Mouse (Mus musculus) limb, embryonic 12.5 days (tissue): ENCODE results near the gene Sox2. TPM values are rescaled to one million over a fixed set of nuclear protein-coding genes. Genes with fewer than 3 reads are reported as not detected.
A peak's percentile ranks its signal among the peaks of the same experiment; 100 is the strongest.

Experiments
- ATAC-seq: fragments of 200-750 bp; cut with Nextera tagmentation; 2 replicates; pipeline ENCODE4 v1.8.0; 2017; ENCODE audit warnings: low read depth, moderate TSS enrichment; ENCODE audit not compliant: insufficient number of reproducible peaks, insufficient read depth, low FRiP score, low TSS enrichment
- H3K27ac ChIP-seq: fragments of 300-500 bp; sonication (generic); 2 replicates; pipeline ENCODE4 v1.5.1; 2016; ENCODE audit warnings: mild to moderate bottlenecking, moderate library complexity
- H3K27me3 ChIP-seq: fragments of 300-500 bp; sonication (generic); 2 replicates; pipeline ENCODE4 v1.6.1; 2016; ENCODE audit warnings: mild to moderate bottlenecking, moderate library complexity
- H3K36me3 ChIP-seq: fragments of 300-500 bp; sonication (generic); 2 replicates; pipeline ENCODE4 v1.6.1; 2016; ENCODE audit warnings: mild to moderate bottlenecking, moderate library complexity
- H3K4me1 ChIP-seq: fragments of 300-500 bp; sonication (generic); replicated peaks from 2 replicates; pipeline ENCODE4 v1.6.1; 2016
- H3K4me2 ChIP-seq: fragments of 300-500 bp; sonication (generic); 2 replicates; pipeline ENCODE4 v1.6.1; 2016; ENCODE audit warnings: mild to moderate bottlenecking, moderate library complexity
- H3K4me3 ChIP-seq: fragments of 300-500 bp; sonication (generic); replicated peaks from 2 replicates; pipeline ENCODE4 v1.5.1; 2016; ENCODE audit warnings: mild to moderate bottlenecking
- H3K9ac ChIP-seq: fragments of 300-500 bp; sonication (generic); replicated peaks from 2 replicates; pipeline ENCODE4 v1.6.1; 2016; ENCODE audit warnings: mild to moderate bottlenecking, moderate library complexity
- H3K9me3 ChIP-seq: fragments of 300-500 bp; sonication (generic); 2 replicates; pipeline ENCODE4 v1.6.1; 2016; ENCODE audit warnings: mild to moderate bottlenecking, moderate library complexity
- WGBS: fragments of 180-500 bp; shearing (Covaris S2); methylation state at CpG from one replicate; pipeline ENCODE4 v1.1.7; 2016; 5-methylcytosine and 5-hydroxymethylcytosine counted together
- polyA plus RNA-seq: library from polyadenylated mRNA; unstranded; fragments of >200 nt; fragmentation: Nextera tagmentation; extraction: Ambion mirVana; gene quantifications from 2 replicates; pipeline ENCODE4 v1.2.1, GENCODE M21; 2016

Sox2 gene
- polyA plus RNA-seq, 1 experiment from 2014 or later = 0.90 TPM

- 2% methylated on average over 9 of the region's 9 CpGs for WGBS
- Histone ChIP-seq H3K9me3 (no peaks in the 10 kb centered on the region), H3K27me3 (peaks cover 88% of the 10 kb centered on the region), H3K9ac (no peak overlapping the region), H3K4me1 (peaks cover 22% of the 10 kb centered on the region), H3K36me3 (no peaks in the 10 kb centered on the region), H3K4me3 (no peak overlapping the region), H3K27ac (no peak overlapping the region), H3K4me2 (no peak overlapping the region)
- ATAC-seq = no peak
Observed at GRCm38 (mm10) chr3:34653977-34654500, 3.8 kb downstream of the Sox2 start.

- H3K27ac ChIP-seq = no peak overlapping the region
- no peak overlapping the region for H3K9ac ChIP-seq
- no peak for ATAC-seq
- 18% methylated on average over 6 of the region's 6 CpGs for WGBS
- H3K36me3 ChIP-seq = no peaks in the 10 kb centered on the region
- H3K4me3 ChIP-seq = no peak overlapping the region
- H3K4me1 ChIP-seq = peaks cover 15% of the 10 kb centered on the region
- H3K4me2 ChIP-seq = no peak overlapping the region
- H3K27me3 ChIP-seq = peaks cover 88% of the 10 kb centered on the region
- no peaks in the 10 kb centered on the region for H3K9me3 ChIP-seq
Observed at GRCm38 (mm10) chr3:34654781-34655180, 4.6 kb downstream of the Sox2 start.

GRCm38 (mm10) chr3:34655311-34656075 is 5.3 kb downstream of the Sox2 start:
- Histone ChIP-seq H3K27ac (no peak overlapping the region), H3K4me3 (no peak overlapping the region), H3K27me3 (peaks cover 88% of the 10 kb centered on the region), H3K4me1 (peaks cover 10% of the 10 kb centered on the region), H3K4me2 (no peak overlapping the region), H3K36me3 (no peaks in the 10 kb centered on the region), H3K9me3 (no peaks in the 10 kb centered on the region), H3K9ac (no peak overlapping the region)
- WGBS = 9% methylated on average over 11 of the region's 11 CpGs
- ATAC-seq = no peak

GRCm38 (mm10) chr3:34656153-34656552 is 5.9 kb downstream of the Sox2 start:
- Histone ChIP-seq H3K4me3 (no peak overlapping the region), H3K9ac (no peak overlapping the region), H3K9me3 (no peaks in the 10 kb centered on the region), H3K36me3 (no peaks in the 10 kb centered on the region), H3K4me1 (peaks cover 3% of the 10 kb centered on the region), H3K27me3 (peaks cover 88% of the 10 kb centered on the region), H3K4me2 (no peak overlapping the region), H3K27ac (no peak overlapping the region)
- 3% methylated on average over 3 of the region's 3 CpGs for WGBS
- no peak for ATAC-seq

GRCm38 (mm10) chr3:34656813-34657700 is 6.9 kb downstream of the Sox2 start:
- H3K9ac ChIP-seq = no peak overlapping the region
- H3K4me2 ChIP-seq = no peak overlapping the region
- 3% methylated on average over 23 of the region's 23 CpGs for WGBS

GRCm38 (mm10) chr3:34657701-34658090 is 7.5 kb downstream of the Sox2 start:
- 13% methylated on average over 2 of the region's 2 CpGs for WGBS
- ATAC-seq = peak; percentile 28; the same call in 1 of the 2 replicates

More at GRCm38 (mm10) chr3:34656813-34657700, 6.9 kb downstream of the Sox2 start:
- no peak for ATAC-seq
- no peaks in the 10 kb centered on the region for H3K9me3 ChIP-seq
- H3K36me3 ChIP-seq = no peaks in the 10 kb centered on the region
- H3K4me1 ChIP-seq = 0 out of 2 replicates have a peak, but pooled peaks cover 3% of the 10 kb centered on the region
- H3K27ac ChIP-seq = no peak overlapping the region
- H3K4me3 ChIP-seq = no peak overlapping the region
- H3K27me3 ChIP-seq = peaks cover 93% of the 10 kb centered on the region

GRCm38 (mm10) chr3:34658241-34658965 is 8.2 kb downstream of the Sox2 start:
- H3K27ac ChIP-seq = no peak overlapping the region
- no peaks in the 10 kb centered on the region for H3K36me3 ChIP-seq
- no peak overlapping the region for H3K4me2 ChIP-seq
- no peaks in the 10 kb centered on the region for H3K9me3 ChIP-seq
- H3K27me3 ChIP-seq = peaks cover 95% of the 10 kb centered on the region
- no peak overlapping the region for H3K4me3 ChIP-seq
- ATAC-seq = no peak
- 46% methylated on average over 7 of the region's 7 CpGs for WGBS
- peaks cover 5% of the 10 kb centered on the region for H3K4me1 ChIP-seq
- no peak overlapping the region for H3K9ac ChIP-seq

More at GRCm38 (mm10) chr3:34657701-34658090, 7.5 kb downstream of the Sox2 start:
- Histone ChIP-seq H3K36me3 (no peaks in the 10 kb centered on the region), H3K4me1 (0 out of 2 replicates have a peak, but pooled peaks cover 3% of the 10 kb centered on the region), H3K27me3 (peaks cover 95% of the 10 kb centered on the region), H3K9ac (no peak overlapping the region), H3K4me2 (no peak overlapping the region), H3K27ac (no peak overlapping the region), H3K4me3 (no peak overlapping the region), H3K9me3 (no peaks in the 10 kb centered on the region)

GRCm38 (mm10) chr3:34658966-34659535 is 8.8 kb downstream of the Sox2 start:
- 49% methylated on average over 8 of the region's 8 CpGs for WGBS
- Histone ChIP-seq H3K4me1 (peaks cover 11% of the 10 kb centered on the region), H3K9me3 (no peaks in the 10 kb centered on the region), H3K9ac (no peak overlapping the region), H3K27ac (no peak overlapping the region), H3K27me3 (peaks cover 95% of the 10 kb centered on the region), H3K4me2 (no peak overlapping the region), H3K36me3 (no peaks in the 10 kb centered on the region), H3K4me3 (no peak overlapping the region)
- ATAC-seq = no peak

- Histone ChIP-seq H3K27me3 (peaks cover 98% of the 10 kb centered on the region), H3K36me3 (no peaks in the 10 kb centered on the region), H3K4me1 (peaks cover 16% of the 10 kb centered on the region), H3K27ac (no peak overlapping the region), H3K9ac (no peak overlapping the region), H3K9me3 (no peaks in the 10 kb centered on the region), H3K4me3 (no peak overlapping the region), H3K4me2 (no peak overlapping the region)
- 6% methylated on average over 6 of the region's 6 CpGs for WGBS
- no peak for ATAC-seq
Observed at GRCm38 (mm10) chr3:34659861-34660260, 9.7 kb downstream of the Sox2 start.

GRCm38 (mm10) chr3:34660542-34661290 is 10.5 kb downstream of the Sox2 start:
- no peak overlapping the region for H3K4me3 ChIP-seq
- H3K4me1 ChIP-seq = peaks cover 16% of the 10 kb centered on the region

More at GRCm38 (mm10) chr3:34660542-34661290, 10.5 kb downstream of the Sox2 start:
- WGBS = 4% methylated on average over 14 of the region's 14 CpGs
- H3K27me3 ChIP-seq = peaks cover 99% of the 10 kb centered on the region
- H3K4me2 ChIP-seq = no peak overlapping the region
- H3K36me3 ChIP-seq = no peaks in the 10 kb centered on the region
- no peak for ATAC-seq
- no peak overlapping the region for H3K27ac ChIP-seq
- no peak overlapping the region for H3K9ac ChIP-seq
- no peaks in the 10 kb centered on the region for H3K9me3 ChIP-seq
